Mouse (Mus musculus): ENCODE measurements around the gene Josd1. TPM values are rescaled to one million over a fixed set of nuclear protein-coding genes. Genes with fewer than 3 reads are reported as not detected.

Josd1 gene
- 22.9 and 24.2 TPM in 2 replicates for polyA plus RNA-seq (2012; rRNA removed)

GRCm38 (mm10) chr15:79687646-79688267 is at the start of gene Josd1:
Josd1 (minus strand) TSS chr15:79687919.

GRCm38 (mm10) chr15:79690426-79691022 is 2.8 kb upstream of the Josd1 start, which contains the start of gene Gtpbp1:
Gtpbp1 (plus strand) TSS chr15:79690845.

DNA sequence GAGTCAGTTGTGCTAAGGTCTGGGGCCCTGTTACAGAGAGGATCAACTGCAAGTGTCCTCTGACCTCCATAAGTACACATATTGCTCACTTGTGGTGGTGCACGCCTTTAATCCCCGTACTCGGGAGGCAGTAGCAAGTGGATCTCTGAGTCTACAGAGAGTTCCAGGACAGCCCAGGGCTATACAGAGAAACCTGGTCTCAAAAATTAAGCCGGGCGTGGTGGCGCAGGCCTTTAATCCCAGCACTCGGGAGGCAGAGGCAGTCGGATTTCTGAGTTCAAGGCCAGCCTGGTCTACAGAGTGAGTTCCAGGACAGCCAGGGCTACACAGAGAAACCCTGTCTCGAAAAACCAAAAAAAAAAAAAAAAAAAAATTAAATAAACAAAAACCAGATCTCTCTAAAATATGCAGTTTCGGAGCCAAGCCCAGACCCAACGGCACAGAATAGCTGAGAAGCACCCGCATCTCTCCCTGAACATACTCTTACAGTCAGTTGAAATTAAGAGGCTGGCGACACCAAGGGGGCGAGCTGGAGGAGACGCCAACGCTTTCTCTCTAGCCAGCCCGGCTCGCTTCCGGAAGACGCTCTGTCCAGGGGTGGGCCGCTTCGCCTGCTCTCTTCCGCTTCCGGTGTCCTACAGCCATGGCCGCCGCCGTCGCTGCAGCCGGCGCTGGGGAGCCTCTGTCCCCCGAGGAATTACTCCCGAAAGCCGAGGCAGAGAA is 17.3 kb downstream of the Josd1 start, which contains the start of gene Tomm22:
Gene Tomm22, plus strand, starts transcription at position 613 of the 723 bp plus-strand sequence.

DNA sequence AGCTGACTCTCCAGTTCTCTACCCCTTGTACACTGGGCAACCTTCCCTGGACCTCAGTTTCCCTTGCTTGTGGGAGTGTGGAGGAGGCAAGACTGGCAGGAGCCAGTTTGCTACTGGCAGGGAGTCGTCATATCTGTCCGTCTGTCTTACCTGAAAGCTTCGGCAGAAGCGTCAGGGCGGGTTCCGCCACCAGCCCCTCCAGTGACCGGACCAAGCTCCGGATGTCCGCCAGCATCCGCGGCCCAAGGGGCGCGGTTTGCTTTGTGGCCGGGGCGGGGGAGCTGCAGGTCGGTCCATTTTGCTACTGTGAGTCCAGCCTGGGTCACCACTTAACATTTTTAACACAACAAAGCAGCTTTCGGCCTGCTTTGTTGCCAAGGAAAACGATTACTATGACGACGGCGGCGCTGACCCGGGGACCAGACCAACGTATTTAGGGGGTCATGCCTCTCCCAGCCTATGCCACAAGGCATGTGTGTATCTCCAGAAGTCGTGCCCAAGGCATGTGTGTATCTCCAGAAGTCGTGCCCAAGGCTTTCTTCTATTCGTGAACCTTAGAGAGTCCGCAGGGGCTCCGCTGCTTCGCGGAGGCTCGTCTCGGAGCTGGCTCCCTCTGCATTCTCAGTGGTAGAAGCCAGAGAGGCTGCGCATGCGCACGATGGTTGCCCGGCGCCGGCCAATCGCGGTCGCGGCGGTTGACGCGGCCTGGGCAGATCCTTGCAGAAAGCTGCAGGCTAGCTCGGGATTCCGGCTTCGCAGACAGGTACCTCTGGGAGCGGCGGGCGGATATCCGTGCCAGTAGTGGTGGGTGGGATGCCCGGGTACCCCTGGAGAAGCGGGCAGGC is 29.0 kb downstream of the Josd1 start, which contains the start of the genes Fam227a and Cby1:
Gene Fam227a, minus strand, starts transcription at position 426 of the 845 bp plus-strand sequence.
Gene Cby1, plus strand, starts transcription at position 669 of the 845 bp plus-strand sequence.

Other genes with a start within 250 kb of the Josd1 start
- gene Csnk1e, start 232.4 kb downstream of the Josd1 start, polyA plus RNA-seq (2012; rRNA removed): 12.5 and 15.1 TPM in 2 replicates
- not detected in 2 replicates for gene Kcnj4, start 182.7 kb downstream of the Josd1 start, polyA plus RNA-seq (2012; rRNA removed)
- gene Kdelr3, start 171.5 kb downstream of the Josd1 start, polyA plus RNA-seq (2012; rRNA removed): 4.4 and 5.1 TPM in 2 replicates
- 115 and 130 TPM in 2 replicates for gene Ddx17, start 141.2 kb downstream of the Josd1 start, polyA plus RNA-seq (2012; rRNA removed)
- 0.26 and 0.46 TPM in 2 replicates for gene Dmc1, start 82.8 kb downstream of the Josd1 start, polyA plus RNA-seq (2012; rRNA removed)
- gene Fam227a, start 29.0 kb downstream of the Josd1 start, polyA plus RNA-seq (2012; rRNA removed): 0.47 and 0.53 TPM in 2 replicates
- 3.8 and 4.5 TPM in 2 replicates for gene Cby1, start 28.7 kb downstream of the Josd1 start, polyA plus RNA-seq (2012; rRNA removed)
- gene Tomm22, start 17.1 kb downstream of the Josd1 start, polyA plus RNA-seq (2012; rRNA removed): 55.2 and 55.6 TPM in 2 replicates
- 12.5 and 14.7 TPM in 2 replicates for gene Gtpbp1, start 2.9 kb upstream of the Josd1 start, polyA plus RNA-seq (2012; rRNA removed)
- 17.9 and 20.3 TPM in 2 replicates for gene Sun2, start 54.6 kb upstream of the Josd1 start, polyA plus RNA-seq (2012; rRNA removed)
- 7.8 and 8.9 TPM in 2 replicates for gene Dnal4, start 89.9 kb upstream of the Josd1 start, polyA plus RNA-seq (2012; rRNA removed)
- gene Nptxr, start 116.8 kb upstream of the Josd1 start, polyA plus RNA-seq (2012; rRNA removed): 0.14 and 0.16 TPM in 2 replicates
- gene Npcd, start 146.3 kb upstream of the Josd1 start, polyA plus RNA-seq (2012; rRNA removed): not detected in 2 replicates
- 4.4 and 4.7 TPM in 2 replicates for gene Cbx6, start 146.8 kb upstream of the Josd1 start, polyA plus RNA-seq (2012; rRNA removed)
- gene Apobec3, start 203.7 kb upstream of the Josd1 start, polyA plus RNA-seq (2012; rRNA removed): 31.2 and 32.9 TPM in 2 replicates